Mouse (Mus musculus) brain, embryonic 14.5 days (tissue): ENCODE data around the gene Nkrf.

Source experiments
- CTCF ChIP-seq: fragments of 200-500 bp; IDR thresholded peaks from 2 replicates; pipeline ENCODE4 v1.5.1; 2012; ENCODE audit warnings: inconsistent platforms, mild to moderate bottlenecking, moderate library complexity, borderline replicate concordance; ENCODE audit not compliant: insufficient read depth, insufficient read length; ENCODE audit errors: extremely low read depth
- POLR2A ChIP-seq: fragments of 200-500 bp; IDR thresholded peaks from 2 replicates; pipeline ENCODE4 v1.6.1; 2012; ENCODE audit warnings: mild to moderate bottlenecking, inconsistent platforms, borderline replicate concordance; ENCODE audit not compliant: poor library complexity, insufficient read depth, insufficient read length, severe bottlenecking; ENCODE audit errors: extremely low read depth

- TF ChIP-seq POLR2A: no peak
- TF ChIP-seq CTCF: no peak
These were observed 61.0 kb downstream of the Nkrf start for GRCm38 (mm10) chrX:36841698-36842097.
